Comparison of ENCODE assay signal across 8 mouse cellular contexts in the genomic region with DNA sequence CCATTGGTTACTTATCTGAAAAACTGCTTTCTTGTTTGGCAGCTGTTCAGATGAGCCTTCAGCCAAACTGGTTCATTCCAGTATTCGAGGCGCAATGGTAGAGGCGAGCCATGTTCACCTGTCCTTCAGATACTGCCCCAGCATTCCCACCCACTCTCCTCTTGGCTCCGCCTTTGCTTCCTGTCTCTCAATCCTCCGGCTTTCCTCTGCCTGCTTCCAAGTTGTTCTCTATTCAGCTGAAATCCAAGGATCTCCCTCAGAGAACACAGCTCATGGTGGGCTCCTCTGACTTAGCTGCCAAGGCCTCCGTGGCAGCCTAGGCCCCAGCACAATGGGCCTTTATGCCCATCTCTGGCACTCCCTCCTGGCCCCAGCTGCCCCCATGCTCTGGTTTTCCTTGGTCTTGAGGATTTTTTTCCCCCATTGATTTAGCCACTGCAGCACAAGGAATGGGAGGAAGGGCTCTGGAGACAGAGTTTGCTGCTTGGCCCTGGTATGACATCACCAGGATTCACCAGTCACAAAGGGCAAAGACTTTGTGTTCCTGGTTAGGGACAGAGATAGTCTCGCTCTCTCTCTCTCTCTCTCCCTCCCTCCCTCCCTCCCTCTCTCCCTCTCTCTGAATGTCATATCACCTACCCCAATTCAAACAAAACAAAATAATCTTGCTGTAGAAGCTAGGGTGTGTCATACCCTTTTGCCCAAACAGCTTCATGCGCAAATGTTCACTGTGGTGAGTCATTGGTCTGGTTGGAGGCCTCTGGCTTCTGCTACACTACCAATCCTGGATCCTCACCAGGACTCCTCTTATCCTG.
DNase-seq lines count a peak whose midpoint lies in the region; ATAC-seq lines count a peak whose summit lies in the region.

No protein-coding gene starts in this region.

- no peaks in the 10 kb centered on the region for H3K9me3 ChIP-seq in hindbrain, embryonic 15.5 days
- H3K9me3 ChIP-seq in hindbrain, embryonic 12.5 days (replicated peaks) = no peaks in the 10 kb centered on the region
- H3K9me3 ChIP-seq in forebrain, embryonic 16.5 days (ENCODE audit: control insufficient read depth, low read length) = no peaks in the 10 kb centered on the region
- H3K9me3 ChIP-seq in stomach, embryonic 16.5 days (replicated peaks; ENCODE audit: control insufficient read depth, low read length) = no peaks in the 10 kb centered on the region

- H3K27me3 ChIP-seq in hindbrain, embryonic 15.5 days = no peaks in the 10 kb centered on the region
- H3K27me3 ChIP-seq in hindbrain, embryonic 12.5 days = no peaks in the 10 kb centered on the region
- H3K27me3 ChIP-seq in forebrain, embryonic 16.5 days (replicated peaks; ENCODE audit: control insufficient read depth, insufficient read depth, low read length) = no peaks in the 10 kb centered on the region
- H3K27me3 ChIP-seq in stomach, embryonic 16.5 days (ENCODE audit: control insufficient read depth, insufficient read depth, low read length) = no peaks in the 10 kb centered on the region

- no peak overlapping the region for H3K9ac ChIP-seq in hindbrain, embryonic 15.5 days
- no peak overlapping the region for H3K9ac ChIP-seq in hindbrain, embryonic 12.5 days
- no peak overlapping the region for H3K9ac ChIP-seq in forebrain, embryonic 16.5 days (replicated peaks; ENCODE audit: low read depth, low read length)
- H3K9ac ChIP-seq in stomach, embryonic 16.5 days (ENCODE audit: low read length) = no peak overlapping the region

- H3K27ac ChIP-seq in hindbrain, embryonic 15.5 days (replicated peaks) = peak overlapping the region; percentile 66
- H3K27ac ChIP-seq in hindbrain, embryonic 12.5 days = no peak overlapping the region
- H3K27ac ChIP-seq in forebrain, embryonic 16.5 days (ENCODE audit: low read length) = peak overlapping the region; percentile 45
- H3K27ac ChIP-seq in stomach, embryonic 16.5 days (ENCODE audit: low read length) = peak overlapping the region; percentile 61

- ATAC-seq in hindbrain, embryonic 15.5 days (ENCODE audit: low FRiP score, low read depth) = peak; percentile 86
- no peak for ATAC-seq in hindbrain, embryonic 12.5 days (ENCODE audit: low FRiP score)
- ATAC-seq in forebrain, embryonic 16.5 days = peak; percentile 86
- ATAC-seq in stomach, embryonic 16.5 days (ENCODE audit: insufficient read depth, low FRiP score) = peak; percentile 65

- H3K4me3 ChIP-seq in hindbrain, embryonic 15.5 days = no peak overlapping the region
- H3K4me3 ChIP-seq in hindbrain, embryonic 12.5 days = no peak overlapping the region
- no peak overlapping the region for H3K4me3 ChIP-seq in forebrain, embryonic 16.5 days (replicated peaks; ENCODE audit: low read length)
- no peak overlapping the region for H3K4me3 ChIP-seq in stomach, embryonic 16.5 days (replicated peaks; ENCODE audit: low read length)

- H3K4me1 ChIP-seq in hindbrain, embryonic 15.5 days (replicated peaks) = peaks cover 10% of the 10 kb centered on the region; the same call in 1 of the 2 replicates
- H3K4me1 ChIP-seq in hindbrain, embryonic 12.5 days = no peaks in the 10 kb centered on the region
- H3K4me1 ChIP-seq in forebrain, embryonic 16.5 days (replicated peaks; ENCODE audit: control insufficient read depth, insufficient read depth, low read length) = peaks cover 20% of the 10 kb centered on the region
- peaks cover 4% of the 10 kb centered on the region; the same call in 1 of the 2 replicates for H3K4me1 ChIP-seq in stomach, embryonic 16.5 days (ENCODE audit: control insufficient read depth, insufficient read depth, low read length)

- H3K4me2 ChIP-seq in hindbrain, embryonic 15.5 days = no peak overlapping the region
- H3K4me2 ChIP-seq in hindbrain, embryonic 12.5 days (replicated peaks) = no peak overlapping the region
- H3K4me2 ChIP-seq in forebrain, embryonic 16.5 days (ENCODE audit: low read length) = no peak overlapping the region
- H3K4me2 ChIP-seq in stomach, embryonic 16.5 days (ENCODE audit: low read depth, low read length) = no peak overlapping the region; the same call in 1 of the 2 replicates

- 75% methylated on average over 8 of the region's 8 CpGs for WGBS in hindbrain, embryonic 15.5 days
- 78% methylated on average over 8 of the region's 8 CpGs for WGBS in hindbrain, embryonic 12.5 days
- 50% methylated on average over 8 of the region's 8 CpGs for WGBS in forebrain, embryonic 16.5 days
- WGBS in stomach, embryonic 16.5 days = 63% methylated on average over 8 of the region's 8 CpGs

- DNase-seq in ZHBTc4 (ENCODE audit: low read depth, low spot score) = peak; percentile 50
- DNase-seq in layer of hippocampus, postnatal 14 days (ENCODE audit: low spot score in 2 of 2) = peak; percentile 55 to 74
- DNase-seq in thymus, postnatal 14 days = no peak
- no peak for DNase-seq in spleen, adult 18-20 months

- no peaks in the 10 kb centered on the region for H3K36me3 ChIP-seq in hindbrain, embryonic 15.5 days
- no peaks in the 10 kb centered on the region for H3K36me3 ChIP-seq in hindbrain, embryonic 12.5 days
- H3K36me3 ChIP-seq in forebrain, embryonic 16.5 days (ENCODE audit: control insufficient read depth, insufficient read depth) = no peaks in the 10 kb centered on the region
- H3K36me3 ChIP-seq in stomach, embryonic 16.5 days (ENCODE audit: control insufficient read depth, insufficient read depth, low read length) = no peaks in the 10 kb centered on the region

Comparison
In these comparisons a context has a peak if more than half of its experiments do, and no peak if none do; other contexts are left out.
1. DNase-seq: peak in ZHBTc4 (single experiment) and layer of hippocampus, postnatal 14 days (2 of 2); none in thymus, postnatal 14 days (single experiment) and spleen, adult 18-20 months (0 of 2).